Mouse (Mus musculus) CD4-positive, CD25-positive, alpha-beta regulatory T cell, adult 9 weeks (primary cell): ENCODE measurements around the gene Arhgef5. TPM values are rescaled to one million over a fixed set of nuclear protein-coding genes. Genes with fewer than 3 reads are reported as not detected.

Experiments
- polyA plus RNA-seq: library from polyadenylated mRNA; unstranded; fragments of 100-300 nt; shearing (Covaris generic); gene quantifications from one replicate; pipeline ENCODE4 v1.2.1, GENCODE M21; 2017

Gene Arhgef5
- polyA plus RNA-seq: 4.2 TPM

GRCm38 (mm10) chr6:43265363-43266041, at the start of gene Arhgef5:
Gene Arhgef5, plus strand, starts transcription at chr6:43265582.

DNA sequence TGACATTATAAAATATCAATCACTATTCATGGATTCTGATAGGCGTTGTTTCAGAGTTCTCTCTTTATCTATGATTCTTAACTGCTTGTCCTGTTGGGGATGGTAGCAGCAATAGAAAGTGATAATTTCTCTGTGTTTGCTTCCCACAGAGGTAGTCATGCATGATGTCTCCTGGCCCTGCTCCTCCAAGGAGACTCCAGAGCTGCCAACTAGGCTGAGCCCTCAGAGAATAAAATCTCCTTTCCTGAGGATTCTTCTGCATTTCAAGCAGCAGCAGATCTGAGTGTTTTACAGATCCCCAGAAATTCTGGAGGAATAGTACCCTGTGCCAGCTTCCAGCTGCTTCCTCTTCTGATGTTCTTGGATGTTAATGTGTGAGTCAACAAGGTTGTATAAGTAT, 34.1 kb upstream of the Arhgef5 start, which contains the start of gene Olfr47:
Gene Olfr47, plus strand, starts transcription at position 275 of the 400 bp plus-strand sequence.

GRCm38 (mm10) chr6:43309454-43309853, 44.1 kb downstream of the Arhgef5 start, which contains the start of gene Nobox:
Gene Nobox, minus strand, starts transcription at chr6:43309554.

Other genes starting within 250 kb of the Arhgef5 start
- gene Olfr441, start 159.2 kb upstream of the Arhgef5 start, polyA plus RNA-seq: not detected
- not detected for gene Olfr237-ps1, start 119.0 kb upstream of the Arhgef5 start, polyA plus RNA-seq
- gene Olfr437, start 102.3 kb upstream of the Arhgef5 start, polyA plus RNA-seq: not detected
- gene Olfr13, start 93.4 kb upstream of the Arhgef5 start, polyA plus RNA-seq: not detected
- not detected for gene Olfr435, start 68.4 kb upstream of the Arhgef5 start, polyA plus RNA-seq
- gene Olfr434, start 52.6 kb upstream of the Arhgef5 start, polyA plus RNA-seq: not detected
- not detected for gene Olfr47, start 34.1 kb upstream of the Arhgef5 start, polyA plus RNA-seq
- not detected for gene Nobox, start 44.0 kb downstream of the Arhgef5 start, polyA plus RNA-seq